Mouse (Mus musculus) v-Abl transformed pro-B cells (cell line): Measurements from ENCODE around the gene Insyn1.

Experiments
- in situ Hi-C, 2 experiments: fragments of 400-800 bp; cut with MboI; formaldehyde crosslinking; loops; one replicate each; pipeline ENCODE4 v1.15.1; 2025; ENCODE audit not compliant: unreplicated experiment in 2 of 2

The Insyn1 gene

DNA sequence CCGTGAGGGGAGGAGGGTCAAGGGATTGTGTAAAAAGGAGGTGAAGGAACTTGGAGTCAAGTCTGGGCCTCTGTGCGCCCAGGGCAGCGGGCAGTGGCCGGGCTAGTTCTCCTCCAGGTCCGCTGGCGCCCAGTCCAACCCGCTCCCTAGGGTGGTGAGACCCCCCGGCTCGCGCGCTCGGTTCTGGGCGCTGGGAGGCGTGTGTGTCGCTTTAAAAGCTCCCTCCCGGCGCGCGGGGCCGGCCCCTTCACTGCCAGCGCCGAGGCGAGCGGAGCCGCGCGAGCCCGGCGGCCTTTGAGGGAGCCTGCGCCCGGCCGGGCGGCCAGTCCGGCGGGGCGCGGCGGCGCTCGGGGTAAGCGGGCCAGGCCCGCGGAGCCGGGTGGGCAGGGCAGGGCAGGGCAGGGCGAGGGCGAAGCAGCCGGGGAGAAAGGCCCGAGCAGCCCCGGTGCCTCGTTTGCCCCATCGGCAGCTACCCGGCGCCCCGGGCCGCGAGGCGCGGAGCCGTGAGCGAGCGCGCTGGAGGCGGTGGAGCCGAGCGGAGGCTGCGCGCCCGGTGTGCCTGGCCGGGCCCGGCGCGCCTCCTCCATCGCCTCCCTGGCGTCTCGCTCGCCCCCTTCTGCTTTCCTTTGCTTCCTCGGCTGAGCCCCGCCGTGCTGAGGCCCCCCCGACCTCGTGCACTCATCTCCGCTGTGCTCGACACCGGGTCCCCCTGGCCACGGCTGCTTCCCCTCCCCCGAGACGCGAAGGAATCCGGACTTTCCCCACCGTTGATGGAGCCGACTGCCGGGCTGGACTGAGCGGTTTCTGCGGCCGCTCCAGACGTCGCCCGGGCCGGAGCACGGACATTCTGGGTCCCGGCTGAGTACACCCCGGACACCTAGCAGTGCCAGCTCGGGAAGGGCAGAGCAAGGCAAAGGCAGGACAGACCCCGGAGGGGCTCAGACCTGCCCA, at the start of gene Insyn1:
Insyn1 (plus strand) TSS at position 753 of the 951 bp plus-strand sequence.
- in situ Hi-C loops = no loop called here

DNA sequence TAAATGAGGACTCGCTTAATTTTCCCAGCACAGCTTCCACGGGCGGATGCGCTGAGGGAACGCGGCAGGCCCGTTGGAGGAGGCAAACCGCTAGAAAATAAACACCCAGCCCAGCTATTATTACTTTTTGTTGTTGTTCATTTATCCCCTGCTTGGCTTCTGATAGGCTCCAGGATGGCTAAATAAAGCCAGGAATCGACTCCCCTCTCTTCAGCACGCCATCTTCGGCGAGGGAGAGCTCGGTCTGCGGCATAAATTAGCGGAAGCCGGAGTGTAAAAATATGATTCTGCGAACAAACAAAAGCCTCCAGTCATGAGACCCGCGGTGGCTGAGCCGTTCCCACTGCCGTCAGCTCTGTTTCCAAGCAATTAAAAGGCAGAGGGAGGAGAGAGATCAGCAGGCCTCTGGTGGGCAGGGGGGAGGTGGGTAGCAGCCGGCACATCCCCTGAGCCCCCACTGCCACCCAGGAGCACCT, 49.4 kb upstream of the Insyn1 start:
- in situ Hi-C loops = no loop called here

DNA sequence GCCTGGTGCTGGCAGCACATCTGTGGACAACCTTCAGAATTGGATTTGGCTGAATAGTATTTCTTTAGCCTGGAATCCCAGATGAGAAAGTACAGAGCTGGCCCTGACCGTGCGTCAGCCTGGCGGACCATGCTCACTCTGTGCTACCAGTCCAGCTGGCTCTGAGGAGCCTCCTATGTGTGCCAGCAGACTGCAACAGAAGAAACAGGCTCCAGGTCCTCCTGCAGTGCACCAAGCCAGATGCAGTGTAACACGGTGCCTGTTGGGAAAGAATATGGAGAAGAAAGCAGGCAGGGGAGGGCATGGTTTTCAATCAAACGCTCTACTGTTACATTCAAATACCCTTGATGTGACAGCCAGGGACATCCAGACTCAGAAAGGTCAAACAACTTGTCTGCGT, 48.3 kb upstream of the Insyn1 start:
- in situ Hi-C loops = no loop called here

DNA sequence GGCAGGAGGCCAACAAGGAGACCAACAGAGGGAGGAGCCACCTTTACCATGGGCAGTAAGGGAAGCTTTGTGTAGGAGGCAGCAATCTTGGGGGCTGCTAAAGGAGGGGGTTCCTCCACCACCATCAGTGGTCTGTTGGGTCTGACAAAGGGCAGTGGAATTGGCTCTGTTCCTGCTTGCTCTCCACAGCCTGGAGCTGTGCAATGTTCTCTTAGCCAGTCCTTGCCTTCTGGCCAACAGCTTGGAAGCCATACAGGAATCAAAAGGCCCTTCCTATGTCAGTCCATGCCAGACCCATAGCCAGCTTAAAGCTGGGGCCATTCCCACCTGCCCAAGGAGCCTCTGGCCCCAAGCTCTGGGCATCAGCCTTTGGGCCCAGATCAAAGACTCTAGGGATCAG, 47.8 kb upstream of the Insyn1 start:
- in situ Hi-C loops = no loop called here

DNA sequence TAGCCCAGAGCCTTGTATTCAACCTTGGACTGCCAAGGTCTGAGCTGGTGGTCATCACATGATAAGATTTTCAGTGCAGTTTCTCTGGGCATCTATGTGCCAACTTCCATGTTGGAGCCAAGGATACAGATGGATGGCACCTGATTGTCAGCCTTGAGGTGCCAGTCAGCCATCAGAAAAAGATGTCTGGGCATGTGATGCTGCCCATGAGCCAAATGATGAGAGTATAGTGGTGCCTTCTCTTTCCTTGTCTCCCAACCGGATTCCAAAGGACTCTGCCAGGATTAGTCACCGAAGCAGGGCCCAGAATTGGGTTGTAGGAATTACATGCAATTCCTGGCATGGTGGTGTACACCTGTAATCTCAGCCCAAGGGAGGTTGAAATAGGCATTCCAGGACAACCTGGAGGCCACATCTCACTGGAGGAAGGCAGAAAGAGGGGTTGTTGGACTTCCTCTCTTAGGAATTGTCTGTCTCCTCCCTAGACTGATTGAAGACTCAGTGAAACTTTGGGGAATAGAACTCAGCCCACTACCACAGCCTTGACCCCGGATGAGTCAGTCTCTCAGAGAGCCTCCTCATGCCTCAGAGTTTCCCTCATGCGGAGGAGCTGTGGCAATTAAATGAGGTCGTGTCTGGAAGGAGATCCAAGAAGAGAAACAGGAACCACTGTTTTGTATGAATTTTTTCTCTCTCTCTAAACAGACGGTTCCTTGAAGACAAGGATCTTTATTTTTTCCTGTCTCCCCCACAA, 46.9 kb upstream of the Insyn1 start:
- in situ Hi-C loops = no loop called here

- in situ Hi-C loops = no loop called here
These were observed 46.0 kb upstream of the Insyn1 start for GRCm38 (mm10) chr9:58442105-58443010.

DNA sequence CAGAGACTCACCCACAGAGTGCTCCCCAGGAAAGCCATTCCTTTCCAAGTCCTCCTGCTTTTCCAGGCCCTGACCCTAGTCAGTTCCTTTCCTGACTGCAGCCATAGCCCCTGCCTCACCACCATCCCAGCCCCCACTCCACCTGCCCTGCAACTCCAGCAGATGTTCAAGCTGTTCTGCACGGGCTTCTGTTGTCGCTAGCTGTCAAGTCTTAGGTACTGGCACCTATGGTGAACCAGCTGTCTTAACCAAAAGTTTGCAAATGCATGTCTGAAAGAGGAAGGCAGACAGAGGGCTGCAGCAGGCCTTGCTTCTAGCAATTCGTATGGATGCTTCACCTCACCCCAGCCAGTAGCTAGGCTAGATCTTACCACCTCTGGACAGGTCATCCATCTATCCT, 45.3 kb upstream of the Insyn1 start:
- in situ Hi-C loops = no loop called here

GRCm38 (mm10) chr9:58446829-58447228, 41.6 kb upstream of the Insyn1 start:
- in situ Hi-C loops = no loop called here

DNA sequence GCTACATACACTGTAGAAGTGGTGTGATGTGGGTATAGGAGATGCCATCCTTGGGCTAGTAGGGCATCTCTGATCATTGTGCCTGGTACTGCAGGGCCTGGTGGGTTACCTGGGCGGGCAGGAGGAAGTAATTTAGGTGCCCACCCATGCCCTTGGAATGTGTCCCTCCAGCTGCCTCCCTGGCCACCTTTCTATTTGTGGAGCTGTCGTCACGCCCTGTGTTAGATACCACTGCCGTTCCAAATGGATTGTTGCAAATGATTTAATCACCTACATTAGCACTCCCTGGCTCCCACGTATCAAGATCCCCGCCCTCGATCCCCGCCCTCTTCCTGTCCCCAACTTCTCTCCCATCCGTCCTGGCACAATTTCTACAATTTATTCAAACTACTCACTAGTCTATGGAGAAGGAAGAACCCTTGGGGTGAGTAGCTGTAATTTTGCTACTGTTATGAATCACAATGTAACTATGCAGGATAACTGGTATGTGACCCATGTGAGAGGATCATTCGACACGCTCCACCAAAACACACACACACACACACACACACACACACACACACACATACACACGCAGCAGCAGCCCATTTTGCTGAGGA, 40.3 kb upstream of the Insyn1 start:
- in situ Hi-C loops = no loop called here

DNA sequence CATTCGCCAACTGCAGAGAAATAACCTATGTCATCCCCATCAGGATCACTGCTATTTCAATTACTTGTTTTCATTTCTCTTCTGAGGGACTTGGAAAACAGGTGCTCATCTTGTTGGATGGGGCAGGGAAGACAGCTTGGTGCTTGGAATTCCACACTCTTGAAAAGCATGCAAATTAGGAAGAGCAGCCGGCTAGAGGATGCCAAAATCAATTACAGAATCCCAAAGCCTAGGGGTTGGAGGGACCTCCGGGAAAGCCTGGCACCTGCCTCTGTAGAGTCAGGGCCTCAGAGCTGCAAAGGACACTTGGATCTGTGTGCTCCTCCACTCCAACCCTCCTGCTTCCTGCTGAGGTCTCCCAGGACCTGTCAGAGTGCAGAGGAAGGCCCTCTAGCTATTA, 38.9 kb upstream of the Insyn1 start:
- in situ Hi-C loops = no loop called here

DNA sequence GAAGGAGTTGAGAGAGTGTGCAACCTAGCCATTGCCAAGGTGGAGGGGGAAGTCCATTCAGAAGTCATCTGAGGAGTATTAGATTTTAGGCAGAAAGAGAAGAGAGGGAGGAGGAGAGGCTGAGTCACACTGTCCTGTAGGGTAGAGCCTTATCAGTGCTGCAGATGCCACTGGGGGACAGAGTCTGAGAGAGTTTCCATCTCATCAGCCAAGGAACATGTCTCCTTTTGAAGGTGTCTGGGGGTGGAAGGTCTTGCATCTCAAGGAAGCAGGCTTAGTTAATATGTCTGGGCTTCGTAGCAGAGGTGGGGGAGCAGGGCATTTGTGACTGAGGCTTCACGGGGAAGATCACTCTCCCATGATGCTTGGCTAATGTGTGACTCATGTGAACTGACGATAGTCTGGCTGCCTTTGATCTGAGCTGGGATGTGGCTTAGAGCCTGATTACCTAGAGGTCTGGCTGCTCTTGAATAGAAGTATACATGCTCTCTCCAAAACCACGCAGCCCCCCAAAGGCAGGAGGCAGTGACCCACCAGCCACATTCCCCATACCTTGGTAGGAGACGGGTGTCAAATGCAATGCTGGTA, 34.5 kb upstream of the Insyn1 start:
- in situ Hi-C loops = no loop called here

- in situ Hi-C loops = no loop called here
These were observed 33.5 kb upstream of the Insyn1 start for GRCm38 (mm10) chr9:58454886-58455285.

DNA sequence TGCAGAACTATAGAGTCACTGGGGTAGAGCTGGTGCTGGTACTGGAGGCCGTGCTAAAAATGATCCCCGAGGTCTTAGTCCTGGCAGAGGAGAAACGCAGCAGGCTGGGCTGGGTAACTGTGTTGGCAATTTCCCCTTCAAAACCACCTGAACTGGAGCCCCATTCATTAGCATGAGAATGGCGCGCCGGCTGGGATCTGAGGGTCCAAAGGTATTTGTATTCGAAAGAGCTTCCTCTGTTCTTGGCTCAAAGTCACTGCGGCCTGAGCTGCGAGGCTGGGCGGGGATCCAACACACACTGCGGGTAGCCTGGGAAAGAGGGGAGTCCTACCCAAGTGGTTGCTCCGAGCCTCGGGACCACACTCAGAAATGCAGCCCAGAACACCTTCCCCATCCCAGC, 32.6 kb upstream of the Insyn1 start:
- in situ Hi-C loops = no loop called here

- in situ Hi-C loops = no loop called here
These were observed 30.9 kb upstream of the Insyn1 start for GRCm38 (mm10) chr9:58457481-58457955.

DNA sequence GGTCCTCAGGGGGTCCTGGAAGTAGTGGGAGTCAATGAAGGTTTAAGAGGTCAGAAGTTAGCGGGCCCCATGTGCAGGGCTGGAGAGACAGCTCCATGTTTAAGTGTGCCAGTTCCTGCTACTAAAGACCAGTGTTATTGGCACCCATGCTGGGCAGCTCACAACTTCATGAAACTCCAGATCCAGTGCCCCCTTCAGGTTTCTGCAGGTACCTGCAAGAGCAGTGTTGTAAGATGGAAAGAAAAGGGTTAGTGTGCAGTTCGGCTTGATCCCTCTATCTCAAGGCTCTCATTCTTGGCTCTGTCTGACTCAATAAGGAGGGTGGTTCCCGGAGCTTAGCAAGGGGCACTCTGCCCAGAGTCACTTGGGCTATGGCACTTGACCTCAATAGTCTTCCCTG, 30.1 kb upstream of the Insyn1 start:
- in situ Hi-C loops = no loop called here

DNA sequence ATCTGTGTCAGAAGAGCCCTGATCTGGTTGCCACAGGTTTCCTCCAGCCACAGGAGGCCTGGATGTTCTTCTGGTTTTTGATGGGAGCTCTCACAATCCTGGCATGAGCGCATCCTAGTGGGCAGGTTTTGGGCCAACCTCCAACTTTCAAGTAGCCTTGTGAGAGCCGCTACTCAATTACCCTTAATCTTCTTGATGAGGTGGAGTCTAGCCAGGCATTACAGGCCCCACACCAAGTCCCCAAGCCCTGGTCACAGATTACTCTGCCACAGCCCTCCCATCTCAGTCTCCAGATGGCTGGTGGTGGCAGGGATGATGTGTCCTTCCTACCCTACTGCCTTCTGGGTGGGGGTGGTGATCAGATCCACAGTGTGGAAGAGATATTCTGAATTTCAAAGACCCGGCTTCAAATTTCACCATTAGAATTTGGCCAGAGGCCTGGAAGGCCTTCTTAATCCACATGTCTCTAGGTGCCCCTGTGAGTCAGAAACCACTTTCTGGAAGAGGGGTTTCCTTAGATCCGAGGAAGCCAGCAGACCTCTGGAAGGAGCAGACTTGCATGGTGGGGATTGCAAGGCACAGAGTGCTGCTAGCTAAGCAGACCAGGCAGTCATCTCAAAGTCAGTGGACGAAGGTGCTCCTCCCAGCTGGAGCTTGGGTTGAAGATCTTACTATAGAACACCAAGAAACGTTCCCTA, 29.4 kb upstream of the Insyn1 start:
- in situ Hi-C loops = no loop called here

DNA sequence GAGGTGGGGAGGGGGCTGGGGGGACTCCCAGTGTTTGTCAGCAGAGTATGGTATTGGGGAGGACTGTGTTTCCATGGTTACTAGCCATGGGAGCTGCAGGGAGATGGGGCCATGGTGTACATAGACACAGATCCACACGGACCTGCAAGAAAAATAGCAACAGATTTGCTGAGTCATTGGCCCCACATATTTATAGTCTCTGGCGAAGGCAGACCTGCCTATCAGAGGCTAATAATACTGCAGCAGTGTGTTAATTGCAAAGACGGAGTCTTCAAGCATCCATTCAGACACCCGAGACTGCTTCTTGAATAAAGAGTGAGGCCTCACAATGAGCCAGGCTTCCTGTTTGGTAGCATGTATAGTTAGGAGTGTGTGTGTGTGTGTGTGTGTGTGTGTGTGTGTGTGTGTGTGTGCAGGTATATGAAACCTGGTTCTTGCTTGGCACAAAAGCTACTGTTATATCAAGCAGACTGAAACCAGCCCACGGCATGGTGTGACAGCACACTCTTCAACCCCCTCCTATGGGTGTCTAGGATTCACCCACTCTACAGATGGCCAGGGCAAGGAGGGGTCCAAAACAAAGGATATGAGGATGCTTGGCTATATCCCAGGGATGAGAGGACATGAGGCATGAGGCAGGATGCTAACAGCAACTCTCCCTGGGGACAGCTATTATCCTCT, 20.9 kb upstream of the Insyn1 start:
- in situ Hi-C loops = no loop called here

DNA sequence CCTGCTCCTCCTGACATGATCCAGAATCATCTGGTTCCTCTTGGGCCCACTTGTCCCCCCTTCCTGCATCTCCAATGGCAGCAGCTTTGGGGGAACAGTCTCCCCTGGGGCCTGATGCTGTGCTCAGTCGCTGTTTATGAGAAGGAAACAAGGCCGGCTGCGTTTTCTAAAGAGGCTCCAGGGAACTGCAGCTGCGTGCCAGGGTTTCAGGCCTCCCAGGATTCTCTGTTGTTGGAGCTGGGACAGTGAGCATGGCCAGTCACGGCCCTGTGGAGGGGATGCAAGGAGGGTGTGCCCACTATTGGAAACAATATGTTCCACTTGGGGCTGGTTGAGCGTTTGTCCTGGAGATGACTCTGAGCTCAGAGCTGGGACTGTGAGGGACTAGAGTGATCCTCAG, 17.9 kb upstream of the Insyn1 start:
- in situ Hi-C loops = no loop called here
